ENCODE assay signal across 10 mouse cellular contexts in genomic region chr9:41949476-41949875, GRCm38 (mm10).
A peak's percentile ranks its signal among the peaks of the same experiment; 100 is the strongest.
DNase-seq lines count a peak whose midpoint lies in the region; ATAC-seq and TF ChIP-seq lines count a peak whose summit lies in the region.
"Had no signal": no experiment of that assay in that cellular context is flagged by ENCODE, and none has a peak within 500 bp of the region (broad histone marks: within the 10 kb centered on the region; RNA-seq: fewer than 3 reads in every experiment).

No protein-coding gene starts in this region.

- H3K4me1 ChIP-seq in embryonic facial prominence, embryonic 13.5 days: peaks cover 39% of the 10 kb centered on the region
- no peaks in the 10 kb centered on the region for H3K4me1 ChIP-seq in heart, postnatal 0 days (ENCODE audit: control insufficient read depth, insufficient read depth)
- peaks cover 51% of the 10 kb centered on the region for H3K4me1 ChIP-seq in midbrain, embryonic 13.5 days (replicated peaks)
- H3K4me1 ChIP-seq: liver, embryonic 13.5 days had no signal

- H3K4me3 ChIP-seq in embryonic facial prominence, embryonic 13.5 days: no peak overlapping the region
- no peak overlapping the region for H3K4me3 ChIP-seq in heart, postnatal 0 days (ENCODE audit: low read depth, low read length)
- peak overlapping the region; percentile 42; the same call in 1 of the 2 replicates for H3K4me3 ChIP-seq in midbrain, embryonic 13.5 days (replicated peaks)
- H3K4me3 ChIP-seq: liver, embryonic 13.5 days had no signal

- no peak for TF ChIP-seq CTCF in heart, postnatal 0 days (IDR thresholded peaks at IDR 0.05; ENCODE audit: low read depth)

- H3K36me3 ChIP-seq in embryonic facial prominence, embryonic 13.5 days: no peaks in the 10 kb centered on the region
- no peaks in the 10 kb centered on the region for H3K36me3 ChIP-seq in heart, postnatal 0 days (replicated peaks; ENCODE audit: control insufficient read depth, insufficient read depth, low read length)
- no peaks in the 10 kb centered on the region for H3K36me3 ChIP-seq in midbrain, embryonic 13.5 days
- H3K36me3 ChIP-seq: liver, embryonic 13.5 days had no signal

- peak overlapping the region; percentile 70; the same call in 1 of the 2 replicates for H3K4me2 ChIP-seq in embryonic facial prominence, embryonic 13.5 days
- H3K4me2 ChIP-seq in heart, postnatal 0 days (ENCODE audit: low read depth, low read length): no peak overlapping the region
- H3K4me2 ChIP-seq in midbrain, embryonic 13.5 days (replicated peaks): peak overlapping the region; percentile 70
- H3K4me2 ChIP-seq: liver, embryonic 13.5 days had no signal

- 59% methylated on average over 5 of the region's 5 CpGs for WGBS in embryonic facial prominence, embryonic 13.5 days
- WGBS in heart, postnatal 0 days: 75% methylated on average over 5 of the region's 5 CpGs
- 69% methylated on average over 5 of the region's 5 CpGs for WGBS in midbrain, embryonic 13.5 days

- no peak for TF ChIP-seq EP300 in heart, postnatal 0 days (IDR thresholded peaks at IDR 0.05; ENCODE audit: low read depth)

- intact Hi-C loops in heart, postnatal 25 days (cut with DNase I): loop anchor here (5.0 kb wide), 1 partner anchor 57 kb away; no protein-coding TSS in a partner anchor

- no peaks in the 10 kb centered on the region for H3K27me3 ChIP-seq in embryonic facial prominence, embryonic 13.5 days
- H3K27me3 ChIP-seq in heart, postnatal 0 days (ENCODE audit: control insufficient read depth, insufficient read depth, low read length): no peaks in the 10 kb centered on the region
- H3K27me3 ChIP-seq in midbrain, embryonic 13.5 days: no peaks in the 10 kb centered on the region

- H3K27ac ChIP-seq in embryonic facial prominence, embryonic 13.5 days: peak overlapping the region; percentile 99
- H3K27ac ChIP-seq in heart, postnatal 0 days (ENCODE audit: low read depth): peak overlapping the region; percentile 91; the same call in 1 of the 2 replicates
- peak overlapping the region; percentile 98 for H3K27ac ChIP-seq in midbrain, embryonic 13.5 days
- H3K27ac ChIP-seq: liver, embryonic 13.5 days had no signal

- ATAC-seq in embryonic facial prominence, embryonic 13.5 days (ENCODE audit: insufficient number of reproducible peaks, insufficient read depth, low FRiP score, low TSS enrichment, low read depth): no peak
- no peak for ATAC-seq in heart, postnatal 0 days (ENCODE audit: insufficient read depth, low read depth)
- no peak for ATAC-seq in midbrain, embryonic 13.5 days
- ATAC-seq: CD4-positive, CD25-positive, alpha-beta regulatory T cell, adult 4 months had no signal

- peak overlapping the region; percentile 83; the same call in 1 of the 2 replicates for H3K9ac ChIP-seq in embryonic facial prominence, embryonic 13.5 days
- H3K9ac ChIP-seq in heart, postnatal 0 days (replicated peaks; ENCODE audit: low read depth, low read length): no peak overlapping the region
- H3K9ac ChIP-seq in midbrain, embryonic 13.5 days (replicated peaks): peak overlapping the region; percentile 78
- H3K9ac ChIP-seq: liver, embryonic 13.5 days had no signal

- peak; percentile 94 for DNase-seq in heart, adult 11 months
- DNase-seq in heart, postnatal 25 days (ENCODE audit: low spot score): no peak
- DNase-seq in heart, postnatal 0 days (ENCODE audit: low spot score): no peak
- DNase-seq in thymus, postnatal 36 days: no peak
- no peak for DNase-seq in thymus, postnatal 0 days (ENCODE audit: low spot score)
- no peak for DNase-seq in ovary, postnatal 36 days (ENCODE audit: low spot score)
- DNase-seq: liver, embryonic 13.5 days had no signal

- H3K9me3 ChIP-seq in embryonic facial prominence, embryonic 13.5 days: no peaks in the 10 kb centered on the region
- no peaks in the 10 kb centered on the region for H3K9me3 ChIP-seq in heart, postnatal 0 days (replicated peaks; ENCODE audit: control insufficient read depth, low read length)
- H3K9me3 ChIP-seq in midbrain, embryonic 13.5 days: no peaks in the 10 kb centered on the region
- H3K9me3 ChIP-seq: liver, embryonic 13.5 days had no signal
